29 mouse cellular contexts compared by ENCODE assay signal in the genomic region with DNA sequence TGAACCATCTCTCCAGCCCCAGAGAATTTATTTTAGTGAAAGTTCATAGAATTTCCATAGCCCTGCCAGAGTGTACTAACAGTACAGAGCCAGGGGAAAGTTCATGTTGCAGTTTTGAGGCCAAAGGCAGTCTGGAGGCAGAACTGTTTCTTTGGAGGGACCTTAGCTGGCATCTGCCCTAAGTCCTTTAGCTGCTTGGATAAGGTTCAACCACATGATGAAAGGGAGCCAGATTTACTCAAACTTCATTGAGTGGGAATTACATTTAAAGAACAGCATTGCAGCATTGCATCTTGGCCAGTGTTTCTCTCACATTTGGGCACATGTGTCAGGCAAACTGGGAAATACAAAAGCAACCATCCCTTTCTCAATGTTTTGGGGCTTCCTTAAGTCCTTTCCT.
DNase-seq lines count a peak whose midpoint lies in the region; ATAC-seq and TF ChIP-seq lines count a peak whose summit lies in the region.
"Had no signal": no experiment of that assay in that cellular context is flagged by ENCODE, and none has a peak within 500 bp of the region (broad histone marks: within the 10 kb centered on the region; RNA-seq: fewer than 3 reads in every experiment).

No protein-coding gene starts in this region.

- no peak overlapping the region for H3K4me2 ChIP-seq in lung, embryonic 16.5 days (ENCODE audit: low read depth, low read length)
- H3K4me2 ChIP-seq: embryonic facial prominence, embryonic 13.5 days; forebrain, embryonic 12.5 days; kidney, embryonic 15.5 days; limb, embryonic 13.5 days; liver, embryonic 15.5 days had no signal

- no peak overlapping the region for H3K9ac ChIP-seq in lung, embryonic 16.5 days (ENCODE audit: low read length)
- H3K9ac ChIP-seq: embryonic facial prominence, embryonic 13.5 days; forebrain, embryonic 12.5 days; kidney, embryonic 15.5 days; limb, embryonic 13.5 days; liver, embryonic 15.5 days had no signal

- no peaks in the 10 kb centered on the region for H3K27me3 ChIP-seq in kidney, adult 2 months (replicated peaks; ENCODE audit: control insufficient read depth, insufficient read depth, low read length)
- no peaks in the 10 kb centered on the region for H3K27me3 ChIP-seq in lung, embryonic 16.5 days (ENCODE audit: control insufficient read depth, insufficient read depth, low read depth, low read length)
- H3K27me3 ChIP-seq: embryonic facial prominence, embryonic 13.5 days; forebrain, embryonic 12.5 days; kidney, embryonic 15.5 days; limb, embryonic 13.5 days; liver, embryonic 15.5 days had no signal

- H3K4me1 ChIP-seq in kidney, adult 2 months (ENCODE audit: control insufficient read depth, insufficient read depth, low read length), result no peaks in the 10 kb centered on the region
- H3K4me1 ChIP-seq in lung, embryonic 16.5 days (replicated peaks; ENCODE audit: control insufficient read depth, insufficient read depth, low read length), result peaks cover 12% of the 10 kb centered on the region; the same call in 1 of the 2 replicates
- H3K4me1 ChIP-seq in lung, adult 2 months (ENCODE audit: control insufficient read depth, insufficient read depth, low read length), result no peaks in the 10 kb centered on the region
- H3K4me1 ChIP-seq: liver, embryonic 15.5 days had no signal

- ATAC-seq in lung, embryonic 16.5 days (ENCODE audit: low read depth), result peak; percentile 47; the same call in 1 of the 2 replicates
- ATAC-seq: intestine, embryonic 16.5 days had no signal

- no peaks in the 10 kb centered on the region for H3K36me3 ChIP-seq in kidney, adult 2 months (ENCODE audit: control insufficient read depth, insufficient read depth, low read length)
- no peaks in the 10 kb centered on the region for H3K36me3 ChIP-seq in lung, embryonic 16.5 days (ENCODE audit: control insufficient read depth, insufficient read depth, low read length)
- H3K36me3 ChIP-seq: embryonic facial prominence, embryonic 13.5 days; forebrain, embryonic 12.5 days; G1E; kidney, embryonic 15.5 days; limb, embryonic 13.5 days; liver, embryonic 15.5 days had no signal

- TF ChIP-seq POLR2A in kidney, adult 2 months (IDR thresholded peaks at IDR 0.05; ENCODE audit: low read depth, low read length), result no peak
- no peak for TF ChIP-seq POLR2A in lung, adult 2 months (IDR thresholded peaks at IDR 0.05; ENCODE audit: borderline replicate concordance, extremely low read depth, low read depth, low read length)

- DNase-seq in adrenal gland, adult 2 months, result peak; percentile 6
- DNase-seq in adrenal gland, adult 8-10 months, result no peak
- peak; percentile 22 for DNase-seq in kidney, adult 2 months
- no peak for DNase-seq in kidney, adult 18-20 months
- no peak for DNase-seq in lung, adult 2 months
- peak; percentile 1 for DNase-seq in lung, postnatal 25 days (ENCODE audit: low spot score)
- DNase-seq in heart, adult 11 months, result no peak
- DNase-seq: cerebellum, adult 11-12 months; cerebellum, adult 9-11 months; embryo, embryonic 11 days; gastrocnemius, postnatal 10 days; heart, postnatal 14 days; kidney, postnatal 36 days; midbrain, embryonic 14.5 days; thymus, adult 18-20 months; thymus, postnatal 25 days had no signal

- no peak for TF ChIP-seq CTCF in kidney, adult 2 months (conservative IDR thresholded peaks at IDR 0.05; ENCODE audit: insufficient read depth, insufficient read length, low read depth, low read length)
- TF ChIP-seq CTCF in lung, adult 2 months (IDR thresholded peaks at IDR 0.05; ENCODE audit: insufficient read depth, low read length), result no peak

- no peak overlapping the region for H3K27ac ChIP-seq in kidney, adult 2 months (ENCODE audit: insufficient read depth, low read depth, low read length)
- H3K27ac ChIP-seq in lung, embryonic 16.5 days (ENCODE audit: low read length), result no peak overlapping the region
- H3K27ac ChIP-seq: embryonic facial prominence, embryonic 13.5 days; forebrain, embryonic 12.5 days; kidney, embryonic 15.5 days; layer of hippocampus, adult 2 months; left cerebral cortex, adult 2 months; limb, embryonic 13.5 days; liver, embryonic 15.5 days; macrophage; stomach, postnatal 0 days had no signal

- no peak overlapping the region for H3K4me3 ChIP-seq in kidney, adult 2 months (ENCODE audit: insufficient read depth, low read depth, low read length)
- H3K4me3 ChIP-seq in lung, embryonic 16.5 days (ENCODE audit: low read length), result no peak overlapping the region
- H3K4me3 ChIP-seq in lung, adult 2 months (replicated peaks; ENCODE audit: extremely low read depth, low read depth, low read length), result no peak overlapping the region
- H3K4me3 ChIP-seq: embryonic facial prominence, embryonic 13.5 days; erythroblast, embryonic 14.5 days; forebrain, embryonic 12.5 days; kidney, embryonic 15.5 days; layer of hippocampus, adult 2 months; left cerebral cortex, adult 2 months; limb, embryonic 13.5 days; liver, embryonic 15.5 days had no signal

- H3K9me3 ChIP-seq in lung, embryonic 16.5 days (ENCODE audit: control insufficient read depth, low read length), result no peaks in the 10 kb centered on the region
- H3K9me3 ChIP-seq: embryonic facial prominence, embryonic 13.5 days; forebrain, embryonic 12.5 days; G1E; kidney, embryonic 15.5 days; limb, embryonic 13.5 days; liver, embryonic 15.5 days had no signal

Comparison
In these comparisons a context has a peak if more than half of its experiments do, and no peak if none do; other contexts are left out.
1. DNase-seq: peak in adrenal gland, adult 2 months (single experiment), kidney, adult 2 months (single experiment) and lung, postnatal 25 days (single experiment); none in adrenal gland, adult 8-10 months (single experiment), kidney, adult 18-20 months (single experiment), lung, adult 2 months (single experiment) and heart, adult 11 months (single experiment).